26 mouse cellular contexts compared by ENCODE assay signal in genomic region chr13:69251130-69251561, GRCm38 (mm10).
DNase-seq lines count a peak whose midpoint lies in the region; ATAC-seq and TF ChIP-seq lines count a peak whose summit lies in the region.
"Had no signal": no experiment of that assay in that cellular context is flagged by ENCODE, and none has a peak within 500 bp of the region (broad histone marks: within the 10 kb centered on the region; RNA-seq: fewer than 3 reads in every experiment).

No protein-coding gene starts in this region.

- peaks cover 7% of the 10 kb centered on the region for H3K4me1 ChIP-seq in forebrain, embryonic 15.5 days
- H3K4me1 ChIP-seq in forebrain, embryonic 11.5 days (replicated peaks; ENCODE audit: control insufficient read depth, insufficient read depth, low read length), result no peaks in the 10 kb centered on the region
- H3K4me1 ChIP-seq in hindbrain, postnatal 0 days (ENCODE audit: insufficient read depth, low read length), result 0 out of 2 replicates have a peak, but pooled peaks cover 2% of the 10 kb centered on the region
- H3K4me1 ChIP-seq in hindbrain, embryonic 10.5 days (replicated peaks), result no peaks in the 10 kb centered on the region
- no peaks in the 10 kb centered on the region for H3K4me1 ChIP-seq in neural tube, embryonic 14.5 days (ENCODE audit: control insufficient read depth, insufficient read depth, low read length)
- H3K4me1 ChIP-seq in midbrain, postnatal 0 days (ENCODE audit: insufficient read depth, low read length), result no peaks in the 10 kb centered on the region; the same call in 1 of the 2 replicates
- H3K4me1 ChIP-seq: intestine, embryonic 15.5 days; liver, embryonic 12.5 days had no signal

- no peaks in the 10 kb centered on the region for H3K9me3 ChIP-seq in forebrain, embryonic 15.5 days
- no peaks in the 10 kb centered on the region for H3K9me3 ChIP-seq in forebrain, embryonic 11.5 days (ENCODE audit: control insufficient read depth, low read length)
- no peaks in the 10 kb centered on the region for H3K9me3 ChIP-seq in hindbrain, postnatal 0 days (ENCODE audit: low read length)
- no peaks in the 10 kb centered on the region for H3K9me3 ChIP-seq in hindbrain, embryonic 10.5 days
- no peaks in the 10 kb centered on the region for H3K9me3 ChIP-seq in neural tube, embryonic 14.5 days (ENCODE audit: control insufficient read depth, low read length)
- H3K9me3 ChIP-seq in midbrain, postnatal 0 days (ENCODE audit: low read length), result no peaks in the 10 kb centered on the region
- H3K9me3 ChIP-seq: embryonic facial prominence, embryonic 15.5 days; intestine, embryonic 15.5 days; liver, embryonic 12.5 days had no signal

- no peaks in the 10 kb centered on the region for H3K27me3 ChIP-seq in forebrain, embryonic 15.5 days
- no peaks in the 10 kb centered on the region for H3K27me3 ChIP-seq in forebrain, embryonic 11.5 days (ENCODE audit: control insufficient read depth, insufficient read depth, low read length)
- no peaks in the 10 kb centered on the region for H3K27me3 ChIP-seq in hindbrain, postnatal 0 days (ENCODE audit: insufficient read depth, low read length)
- H3K27me3 ChIP-seq in hindbrain, embryonic 10.5 days (ENCODE audit: insufficient read depth, poor library complexity, severe bottlenecking), result no peaks in the 10 kb centered on the region
- no peaks in the 10 kb centered on the region for H3K27me3 ChIP-seq in neural tube, embryonic 14.5 days (ENCODE audit: control insufficient read depth, insufficient read depth, low read length)
- H3K27me3 ChIP-seq in midbrain, postnatal 0 days (ENCODE audit: insufficient read depth, low read length), result no peaks in the 10 kb centered on the region
- H3K27me3 ChIP-seq: embryonic facial prominence, embryonic 15.5 days; intestine, embryonic 15.5 days; liver, embryonic 12.5 days had no signal

- 0 out of 2 replicates have a peak overlapping the region, but pooled peaks have one; percentile 8 for H3K27ac ChIP-seq in forebrain, embryonic 15.5 days (replicated peaks)
- H3K27ac ChIP-seq in forebrain, embryonic 11.5 days (ENCODE audit: low read depth, low read length), result no peak overlapping the region
- peak overlapping the region; percentile 26; the same call in 1 of the 2 replicates for H3K27ac ChIP-seq in hindbrain, postnatal 0 days
- no peak overlapping the region for H3K27ac ChIP-seq in hindbrain, embryonic 10.5 days
- no peak overlapping the region for H3K27ac ChIP-seq in neural tube, embryonic 14.5 days (ENCODE audit: low read depth, low read length)
- H3K27ac ChIP-seq in midbrain, postnatal 0 days (ENCODE audit: low read depth, low read length), result no peak overlapping the region
- H3K27ac ChIP-seq: embryonic facial prominence, embryonic 15.5 days; intestine, embryonic 15.5 days; layer of hippocampus, adult 2 months; liver, embryonic 12.5 days; macrophage had no signal

- no peaks in the 10 kb centered on the region for H3K36me3 ChIP-seq in forebrain, embryonic 15.5 days
- no peaks in the 10 kb centered on the region for H3K36me3 ChIP-seq in forebrain, embryonic 11.5 days (ENCODE audit: control insufficient read depth, insufficient read depth, low read length)
- H3K36me3 ChIP-seq in hindbrain, postnatal 0 days (ENCODE audit: insufficient read depth, low read length), result no peaks in the 10 kb centered on the region
- no peaks in the 10 kb centered on the region for H3K36me3 ChIP-seq in hindbrain, embryonic 10.5 days
- no peaks in the 10 kb centered on the region for H3K36me3 ChIP-seq in neural tube, embryonic 14.5 days (ENCODE audit: control insufficient read depth, insufficient read depth, low read length)
- no peaks in the 10 kb centered on the region for H3K36me3 ChIP-seq in midbrain, postnatal 0 days (ENCODE audit: insufficient read depth, low read length)
- H3K36me3 ChIP-seq: embryonic facial prominence, embryonic 15.5 days; intestine, embryonic 15.5 days; liver, embryonic 12.5 days had no signal

- DNase-seq in forebrain, embryonic 11.5 days (ENCODE audit: low spot score), result no peak
- DNase-seq in hindbrain, postnatal 0 days (ENCODE audit: low spot score), result peak; percentile 19
- no peak for DNase-seq in hindbrain, embryonic 10.5 days (ENCODE audit: low spot score)
- no peak for DNase-seq in neural tube, embryonic 10.5 days (ENCODE audit: extremely low spot score, low spot score)
- peak; percentile 37 for DNase-seq in midbrain, postnatal 0 days (ENCODE audit: low spot score)
- no peak for DNase-seq in layer of hippocampus, postnatal 25 days (ENCODE audit: extremely low spot score in 1 of 2, low spot score in 1 of 2)
- DNase-seq: adrenal gland, postnatal 14 days; cerebellum, adult 11-12 months; cerebellum, adult 9-11 months; gastrocnemius, postnatal 25 days; heart, adult 18-20 months; kidney, adult 2 months; kidney, postnatal 36 days; layer of hippocampus, postnatal 36 days; left cerebral cortex, postnatal 4 days; liver, postnatal 0 days had no signal

- no peak overlapping the region for H3K9ac ChIP-seq in forebrain, embryonic 15.5 days (replicated peaks)
- no peak overlapping the region for H3K9ac ChIP-seq in forebrain, embryonic 11.5 days (ENCODE audit: low read length)
- H3K9ac ChIP-seq in hindbrain, postnatal 0 days (replicated peaks; ENCODE audit: low read length), result no peak overlapping the region
- H3K9ac ChIP-seq in neural tube, embryonic 14.5 days (replicated peaks; ENCODE audit: low read depth, low read length), result no peak overlapping the region
- no peak overlapping the region for H3K9ac ChIP-seq in midbrain, postnatal 0 days (replicated peaks; ENCODE audit: low read length, poor library complexity, severe bottlenecking)
- H3K9ac ChIP-seq: embryonic facial prominence, embryonic 15.5 days; intestine, embryonic 15.5 days; liver, embryonic 12.5 days; liver, postnatal 0 days had no signal

- no peak overlapping the region for H3K4me3 ChIP-seq in forebrain, embryonic 15.5 days
- no peak overlapping the region for H3K4me3 ChIP-seq in forebrain, embryonic 11.5 days (ENCODE audit: low read depth, low read length)
- H3K4me3 ChIP-seq in hindbrain, postnatal 0 days (ENCODE audit: low read length), result no peak overlapping the region
- H3K4me3 ChIP-seq in hindbrain, embryonic 10.5 days, result no peak overlapping the region
- no peak overlapping the region for H3K4me3 ChIP-seq in neural tube, embryonic 14.5 days (ENCODE audit: low read depth, low read length)
- H3K4me3 ChIP-seq in midbrain, postnatal 0 days (ENCODE audit: low read depth, low read length), result no peak overlapping the region
- H3K4me3 ChIP-seq: embryonic facial prominence, embryonic 15.5 days; intestine, embryonic 15.5 days; layer of hippocampus, adult 2 months; liver, embryonic 12.5 days had no signal

- H3K4me2 ChIP-seq in forebrain, embryonic 15.5 days (replicated peaks), result no peak overlapping the region
- no peak overlapping the region for H3K4me2 ChIP-seq in forebrain, embryonic 11.5 days (ENCODE audit: low read depth, low read length, severe bottlenecking)
- H3K4me2 ChIP-seq in hindbrain, postnatal 0 days (ENCODE audit: low read depth, low read length), result no peak overlapping the region
- no peak overlapping the region for H3K4me2 ChIP-seq in neural tube, embryonic 14.5 days (ENCODE audit: low read depth, low read length)
- no peak overlapping the region for H3K4me2 ChIP-seq in midbrain, postnatal 0 days (ENCODE audit: low read depth, low read length, poor library complexity, severe bottlenecking)
- H3K4me2 ChIP-seq: embryonic facial prominence, embryonic 15.5 days; heart, embryonic 11.5 days; intestine, embryonic 15.5 days; liver, embryonic 12.5 days had no signal

- 66% methylated on average over 6 of the region's 6 CpGs for WGBS in forebrain, embryonic 15.5 days
- 79% methylated on average over 6 of the region's 6 CpGs for WGBS in forebrain, embryonic 11.5 days
- 51% methylated on average over 6 of the region's 6 CpGs for WGBS in hindbrain, postnatal 0 days
- 82% methylated on average over 6 of the region's 6 CpGs for WGBS in hindbrain, embryonic 10.5 days
- WGBS in neural tube, embryonic 14.5 days, result 60% methylated on average over 6 of the region's 6 CpGs
- WGBS in midbrain, postnatal 0 days, result 58% methylated on average over 6 of the region's 6 CpGs

- no peak for TF ChIP-seq CTCF in hindbrain, postnatal 0 days (IDR thresholded peaks at IDR 0.05; ENCODE audit: low read depth)
- no peak for TF ChIP-seq CTCF in midbrain, postnatal 0 days (IDR thresholded peaks at IDR 0.05)

- peak; percentile 46; the same call in 1 of the 2 replicates for ATAC-seq in forebrain, embryonic 15.5 days (replicated peaks)
- no peak for ATAC-seq in forebrain, embryonic 11.5 days (replicated peaks; ENCODE audit: low FRiP score)
- ATAC-seq in hindbrain, postnatal 0 days, result peak; percentile 48
- peak; percentile 25; the same call in 1 of the 2 replicates for ATAC-seq in neural tube, embryonic 14.5 days (ENCODE audit: low read depth)
- 0 out of 2 replicates have a peak, but pooled peaks have one; percentile 38 for ATAC-seq in midbrain, postnatal 0 days (ENCODE audit: low FRiP score)
- ATAC-seq: CD4-positive, CD25-positive, alpha-beta regulatory T cell, adult 4 months; intestine, embryonic 15.5 days; liver, embryonic 12.5 days; liver, postnatal 0 days; lung, postnatal 0 days had no signal

Comparison
In these comparisons a context has a peak if more than half of its experiments do, and no peak if none do; other contexts are left out.
1. H3K27ac ChIP-seq: peak in forebrain, embryonic 15.5 days (single experiment) and hindbrain, postnatal 0 days (single experiment); none in forebrain, embryonic 11.5 days (single experiment), hindbrain, embryonic 10.5 days (single experiment), neural tube, embryonic 14.5 days (single experiment) and midbrain, postnatal 0 days (single experiment).
2. DNase-seq: peak in hindbrain, postnatal 0 days (single experiment) and midbrain, postnatal 0 days (single experiment); none in forebrain, embryonic 11.5 days (single experiment), hindbrain, embryonic 10.5 days (single experiment), neural tube, embryonic 10.5 days (single experiment) and layer of hippocampus, postnatal 25 days (0 of 2).